Mouse (Mus musculus) heart, embryonic 12.5 days (tissue): Measurements from ENCODE around the gene Ugt1a2. TPM values are rescaled to one million over a fixed set of nuclear protein-coding genes. Genes with fewer than 3 reads are reported as not detected.

ENCODE experiments used
- ATAC-seq: fragments of 200-750 bp; cut with Nextera tagmentation; 2 replicates; pipeline ENCODE4 v1.8.0; 2017; ENCODE audit warnings: moderate TSS enrichment, moderate library complexity; ENCODE audit not compliant: insufficient number of reproducible peaks, low FRiP score
- H3K27ac ChIP-seq: fragments of 300-500 bp; sonication (generic); 2 replicates; pipeline ENCODE4 v1.5.1; 2016; ENCODE audit warnings: mild to moderate bottlenecking, moderate library complexity; ENCODE audit not compliant: poor library complexity, severe bottlenecking
- H3K27me3 ChIP-seq: fragments of 300-500 bp; sonication (generic); replicated peaks from 2 replicates; pipeline ENCODE4 v1.6.1; 2016; ENCODE audit warnings: mild to moderate bottlenecking, moderate library complexity
- H3K36me3 ChIP-seq: fragments of 300-500 bp; sonication (generic); 2 replicates; pipeline ENCODE4 v1.6.1; 2016; ENCODE audit warnings: mild to moderate bottlenecking, moderate library complexity
- H3K4me1 ChIP-seq: fragments of 300-500 bp; sonication (generic); replicated peaks from 2 replicates; pipeline ENCODE4 v1.6.1; 2016; ENCODE audit warnings: mild to moderate bottlenecking
- H3K4me2 ChIP-seq: fragments of 300-500 bp; sonication (generic); 2 replicates; pipeline ENCODE4 v1.6.1; 2016; ENCODE audit warnings: mild to moderate bottlenecking, moderate library complexity
- H3K4me3 ChIP-seq: fragments of 300-500 bp; sonication (generic); 2 replicates; pipeline ENCODE4 v1.5.1; 2016; ENCODE audit warnings: mild to moderate bottlenecking
- H3K9ac ChIP-seq: fragments of 300-500 bp; sonication (generic); 2 replicates; pipeline ENCODE4 v1.6.1; 2016; ENCODE audit warnings: mild to moderate bottlenecking, moderate library complexity
- H3K9me3 ChIP-seq: fragments of 300-500 bp; sonication (generic); replicated peaks from 2 replicates; pipeline ENCODE4 v1.6.1; 2016; ENCODE audit warnings: mild to moderate bottlenecking, moderate library complexity
- WGBS: fragments of 180-500 bp; shearing (Covaris S2); methylation state at CpG from one replicate; pipeline ENCODE4 v1.1.7; 2016; 5-methylcytosine and 5-hydroxymethylcytosine counted together
- polyA plus RNA-seq: library from polyadenylated mRNA; unstranded; fragments of >200 nt; fragmentation: Nextera tagmentation; extraction: Ambion mirVana; gene quantifications from 2 replicates; pipeline ENCODE4 v1.2.1, GENCODE M21; 2016

The Ugt1a2 gene
- polyA plus RNA-seq, 1 experiment from 2014 or later: not detected

DNA sequence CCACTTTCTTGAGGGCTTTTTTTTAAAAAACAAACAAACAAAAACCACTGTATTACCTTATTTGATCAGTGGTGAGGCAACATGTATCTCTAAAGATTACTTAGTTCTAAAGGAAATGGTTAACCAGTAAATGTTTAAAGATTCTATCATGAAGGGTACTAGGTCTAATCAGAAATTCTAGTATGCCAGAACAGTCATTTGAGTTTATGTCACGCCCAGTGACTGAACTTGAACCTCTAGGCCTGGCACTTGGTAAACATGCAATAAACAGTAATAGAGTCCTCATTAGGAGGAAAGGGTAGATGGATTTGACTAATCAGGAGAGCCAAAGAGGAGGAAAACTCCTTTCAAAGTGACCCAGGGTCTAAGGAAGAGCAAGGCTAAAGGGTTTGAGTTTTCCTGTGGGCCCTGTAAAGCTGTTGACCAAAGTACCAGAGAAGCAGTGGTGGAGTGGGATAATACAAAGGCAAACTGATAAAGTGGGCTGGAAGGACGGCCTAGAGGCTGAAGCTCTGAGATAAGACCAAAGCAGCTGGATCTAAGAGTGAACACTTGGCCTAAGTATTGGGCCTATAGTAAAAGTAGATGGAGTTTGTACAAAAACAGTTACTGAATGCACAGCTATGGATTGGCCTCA, 6.6 kb downstream of the Ugt1a2 start:
- peaks cover 7% of the 10 kb centered on the region for H3K9me3 ChIP-seq
- H3K4me3 ChIP-seq: no peak overlapping the region
- H3K9ac ChIP-seq: no peak overlapping the region
- no peaks in the 10 kb centered on the region for H3K4me1 ChIP-seq
- peaks cover 3% of the 10 kb centered on the region; the same call in 1 of the 2 replicates for H3K27me3 ChIP-seq
- H3K27ac ChIP-seq: peak overlapping the region; percentile 9; the same call in 1 of the 2 replicates
- H3K4me2 ChIP-seq: no peak overlapping the region
- ATAC-seq: peak; percentile 74; the same call in 1 of the 2 replicates
- 56% methylated on average over 2 of the region's 2 CpGs for WGBS
- H3K36me3 ChIP-seq: no peaks in the 10 kb centered on the region

DNA sequence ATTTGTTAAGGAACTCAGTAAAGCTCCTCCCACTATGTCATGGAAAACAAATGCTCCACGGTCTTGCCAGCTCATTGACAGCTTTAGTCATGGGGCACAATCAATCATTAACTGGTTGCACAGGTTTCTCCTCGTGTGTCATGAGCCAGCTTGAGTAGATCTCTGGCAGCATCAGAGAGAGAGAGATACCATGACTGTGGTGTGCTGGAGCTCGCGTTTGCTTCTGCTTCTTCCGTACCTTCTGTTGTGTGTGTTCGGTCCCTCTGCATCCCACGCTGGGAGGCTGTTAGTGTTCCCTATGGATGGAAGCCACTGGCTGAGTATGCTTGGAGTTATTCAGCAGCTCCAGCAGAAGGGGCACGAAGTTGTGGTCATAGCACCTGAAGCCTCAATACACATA, 11.4 kb downstream of the Ugt1a2 start, which contains the start of gene Ugt1a1:
Gene Ugt1a1 (plus strand): TSS at position 148 of the 400 bp plus-strand sequence.
- no peak within 1 kb of the TSS for H3K27ac ChIP-seq
- H3K36me3 ChIP-seq: no peaks in the 10 kb centered on the region
- no peak for ATAC-seq
- H3K4me3 ChIP-seq: no peak within 1 kb of the TSS
- no peaks in the 10 kb centered on the region for H3K4me1 ChIP-seq
- 60% methylated on average over 8 of the region's 8 CpGs for WGBS
- no peaks in the 10 kb centered on the region for H3K27me3 ChIP-seq
- H3K9me3 ChIP-seq: peaks cover 48% of the 10 kb centered on the region
- H3K4me2 ChIP-seq: no peak within 1 kb of the TSS
- H3K9ac ChIP-seq: no peak within 1 kb of the TSS

DNA sequence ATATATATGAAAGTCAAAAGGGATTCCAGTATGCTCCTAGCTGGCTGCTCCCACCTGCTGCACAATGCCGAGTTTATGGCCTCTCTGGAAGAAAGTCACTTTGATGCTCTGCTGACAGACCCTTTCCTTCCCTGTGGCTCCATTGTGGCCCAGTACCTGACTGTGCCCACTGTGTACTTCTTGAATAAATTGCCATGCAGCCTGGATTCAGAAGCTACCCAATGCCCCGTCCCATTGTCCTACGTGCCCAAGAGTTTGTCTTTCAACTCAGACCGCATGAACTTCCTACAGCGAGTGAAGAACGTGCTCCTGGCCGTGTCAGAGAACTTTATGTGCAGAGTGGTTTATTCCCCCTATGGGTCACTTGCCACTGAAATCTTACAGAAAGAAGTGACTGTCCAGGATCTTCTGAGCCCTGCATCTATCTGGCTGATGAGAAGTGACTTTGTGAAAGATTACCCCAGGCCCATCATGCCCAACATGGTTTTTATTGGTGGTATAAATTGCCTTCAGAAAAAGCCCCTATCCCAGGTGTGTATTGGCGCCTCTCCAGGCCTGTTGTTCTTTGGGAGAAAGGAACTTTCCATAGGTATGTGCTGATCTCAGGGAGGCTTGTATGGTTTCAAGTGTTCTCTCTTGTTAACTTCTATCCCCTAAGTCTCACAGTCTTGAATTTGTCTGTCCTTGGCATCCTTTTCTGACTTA, 12.1 kb downstream of the Ugt1a2 start:
- H3K9me3 ChIP-seq: peaks cover 54% of the 10 kb centered on the region
- ATAC-seq: 0 out of 2 replicates have a peak, but pooled peaks have one; percentile 16
- no peak overlapping the region for H3K4me2 ChIP-seq
- H3K4me3 ChIP-seq: no peak overlapping the region
- no peak overlapping the region for H3K27ac ChIP-seq
- 54% methylated on average over 8 of the region's 8 CpGs for WGBS
- no peaks in the 10 kb centered on the region for H3K4me1 ChIP-seq
- H3K36me3 ChIP-seq: no peaks in the 10 kb centered on the region
- no peak overlapping the region for H3K9ac ChIP-seq
- H3K27me3 ChIP-seq: no peaks in the 10 kb centered on the region

DNA sequence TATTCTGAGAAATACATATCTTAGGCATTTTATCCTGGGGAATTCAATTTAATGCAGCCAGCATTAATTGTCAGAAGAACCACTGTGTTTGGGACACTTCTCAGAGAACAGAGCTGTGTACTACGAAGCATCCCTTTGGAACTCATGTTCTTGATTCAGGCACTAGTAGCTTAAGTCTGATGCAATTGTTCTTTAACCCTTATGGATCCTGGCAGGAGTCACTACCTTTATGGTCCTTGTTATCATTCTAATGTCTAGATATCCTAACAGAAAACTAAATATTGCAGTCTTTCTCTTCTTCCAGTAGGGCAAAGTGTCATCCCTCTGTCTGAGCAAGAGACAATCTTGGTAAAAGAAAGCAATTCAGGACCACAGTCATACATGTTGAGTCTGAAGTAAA, 12.7 kb downstream of the Ugt1a2 start:
- Histone ChIP-seq H3K36me3 (no peaks in the 10 kb centered on the region), H3K9me3 (peaks cover 57% of the 10 kb centered on the region), H3K27ac (no peak overlapping the region), H3K9ac (no peak overlapping the region), H3K27me3 (no peaks in the 10 kb centered on the region), H3K4me2 (no peak overlapping the region), H3K4me1 (no peaks in the 10 kb centered on the region), H3K4me3 (no peak overlapping the region)
- no peak for ATAC-seq
- WGBS: 67% methylated on average over 1 of the region's 1 CpGs

DNA sequence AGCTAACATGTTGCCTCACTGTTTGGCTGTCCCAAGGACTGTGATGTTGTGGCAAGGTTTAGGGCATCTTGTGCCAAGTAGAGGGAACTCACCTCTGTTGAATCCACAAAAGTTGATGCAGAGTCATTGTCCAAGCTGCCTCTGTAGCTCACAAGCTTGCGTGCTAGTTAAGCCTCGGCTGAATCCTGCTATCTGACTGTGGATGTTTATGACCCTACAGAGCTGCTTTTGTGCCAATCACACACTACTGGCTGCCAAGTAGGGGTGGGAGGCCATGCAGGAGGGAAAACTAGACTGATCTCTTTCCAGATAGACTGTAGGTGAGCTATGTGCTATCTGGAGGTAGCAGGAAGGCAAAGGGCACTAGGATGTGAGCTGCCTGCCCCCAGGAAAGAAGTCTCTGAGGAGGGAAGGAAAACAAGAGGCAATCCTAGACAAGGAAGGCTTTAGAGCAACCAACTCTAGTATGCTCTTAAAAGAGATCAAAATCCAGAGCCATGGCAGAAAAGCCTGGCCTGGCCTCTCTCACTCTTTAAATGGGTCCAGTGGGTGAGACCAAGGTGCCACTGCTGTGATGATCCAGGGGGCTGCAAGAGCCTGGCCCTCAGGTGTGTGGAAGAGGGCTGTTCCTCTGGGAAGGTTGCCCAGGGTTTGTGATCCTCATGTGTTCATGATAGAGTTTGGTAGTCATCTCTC, 13.5 kb downstream of the Ugt1a2 start:
- Histone ChIP-seq H3K4me3 (no peak overlapping the region), H3K9me3 (peaks cover 57% of the 10 kb centered on the region), H3K4me1 (no peaks in the 10 kb centered on the region), H3K4me2 (no peak overlapping the region), H3K27me3 (no peaks in the 10 kb centered on the region), H3K27ac (no peak overlapping the region), H3K9ac (no peak overlapping the region), H3K36me3 (no peaks in the 10 kb centered on the region)
- WGBS: 66% methylated on average over 2 of the region's 2 CpGs
- 0 out of 2 replicates have a peak, but pooled peaks have one; percentile 5 for ATAC-seq

DNA sequence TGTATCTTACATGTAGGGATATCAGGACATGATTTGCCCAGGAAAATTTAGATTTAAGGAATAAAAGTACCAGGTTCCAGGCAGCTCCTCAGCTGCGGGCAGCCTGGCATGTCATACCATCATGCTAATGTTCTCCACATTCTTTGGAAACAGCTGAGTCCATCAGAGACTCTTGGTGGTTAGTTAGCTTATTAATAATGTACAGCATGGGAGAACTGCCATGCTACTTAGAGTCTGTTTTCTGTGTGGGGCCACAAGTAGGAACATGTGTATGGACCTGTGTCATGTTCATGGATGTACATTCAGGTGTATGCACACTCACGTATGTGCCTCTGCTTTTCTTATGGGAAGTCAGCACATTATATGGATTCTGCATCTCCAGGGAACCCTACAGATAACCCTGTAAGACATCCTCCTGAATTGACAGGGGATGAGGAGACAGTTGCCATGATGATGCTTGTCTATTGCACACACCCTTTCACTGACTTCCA, 14.1 kb downstream of the Ugt1a2 start:
- no peak for ATAC-seq
- peaks cover 57% of the 10 kb centered on the region for H3K9me3 ChIP-seq
- no peaks in the 10 kb centered on the region for H3K4me1 ChIP-seq
- H3K27me3 ChIP-seq: no peaks in the 10 kb centered on the region
- 70% methylated on average over 2 of the region's 2 CpGs for WGBS
- H3K9ac ChIP-seq: no peak overlapping the region
- H3K36me3 ChIP-seq: no peaks in the 10 kb centered on the region
- H3K4me3 ChIP-seq: no peak overlapping the region
- no peak overlapping the region for H3K4me2 ChIP-seq
- no peak overlapping the region for H3K27ac ChIP-seq

DNA sequence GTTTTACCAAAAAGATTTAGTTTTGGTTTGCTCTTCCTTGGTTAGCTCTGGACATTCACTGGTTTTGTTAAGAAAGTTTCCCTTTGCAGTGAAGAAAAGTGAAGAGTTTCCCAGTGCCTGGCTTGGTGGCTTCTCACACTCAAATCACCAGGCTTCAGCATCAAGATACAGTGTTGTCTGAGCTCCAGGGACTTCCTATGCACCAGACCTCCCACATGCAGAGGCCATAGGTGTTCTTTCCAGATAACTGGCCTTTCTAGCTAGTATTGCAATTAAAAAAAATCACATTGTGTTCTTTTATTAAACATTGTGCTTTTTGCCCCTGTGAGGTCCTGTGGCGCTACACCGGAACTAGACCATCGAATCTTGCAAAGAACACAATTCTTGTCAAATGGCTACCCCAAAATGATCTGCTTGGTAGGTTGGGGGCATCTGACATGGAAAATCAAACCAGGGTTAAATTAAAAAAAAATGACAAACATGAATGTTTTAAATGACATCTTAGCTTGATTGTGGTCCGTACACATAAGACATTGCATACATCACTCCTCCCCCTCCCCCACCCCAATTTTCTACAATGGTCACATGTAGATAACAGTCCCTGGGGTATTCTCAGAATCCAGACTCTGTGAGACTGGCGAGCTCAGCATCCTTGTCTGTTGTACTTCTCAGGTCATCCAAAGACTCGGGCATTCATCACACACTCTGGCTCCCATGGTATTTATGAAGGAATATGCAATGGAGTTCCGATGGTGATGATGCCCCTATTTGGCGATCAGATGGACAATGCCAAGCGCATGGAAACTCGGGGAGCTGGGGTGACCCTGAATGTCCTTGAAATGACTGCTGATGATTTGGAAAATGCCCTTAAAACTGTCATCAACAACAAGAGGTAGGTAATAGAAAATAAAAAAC, 15.3 kb downstream of the Ugt1a2 start:
- Histone ChIP-seq H3K9me3 (peaks cover 54% of the 10 kb centered on the region), H3K4me2 (no peak overlapping the region), H3K36me3 (no peaks in the 10 kb centered on the region), H3K27me3 (no peaks in the 10 kb centered on the region), H3K9ac (no peak overlapping the region), H3K4me1 (no peaks in the 10 kb centered on the region), H3K27ac (no peak overlapping the region), H3K4me3 (no peak overlapping the region)
- WGBS: 63% methylated on average over 10 of the region's 10 CpGs
- no peak for ATAC-seq

DNA sequence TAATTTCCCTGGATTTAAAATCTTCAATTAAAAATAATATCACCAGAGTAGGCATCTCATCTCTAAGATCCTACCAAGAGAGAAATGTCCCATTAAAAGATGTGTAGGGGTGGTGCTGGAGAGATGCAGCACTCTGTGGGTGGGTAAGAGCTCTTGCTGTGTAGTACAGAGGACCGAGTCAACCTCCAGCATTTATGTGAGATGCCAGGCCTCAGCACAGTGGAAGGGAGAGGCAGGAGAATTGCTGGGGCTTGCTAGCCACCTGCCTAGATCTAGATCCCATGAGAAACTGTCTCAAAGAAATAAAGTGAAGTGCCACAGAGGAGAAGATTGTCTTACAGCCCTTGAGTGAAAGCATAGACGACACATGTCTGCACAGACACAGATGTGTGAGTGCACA, 16.1 kb downstream of the Ugt1a2 start:
- Histone ChIP-seq H3K4me2 (no peak overlapping the region), H3K27ac (no peak overlapping the region)
- 47% methylated on average over 2 of the region's 2 CpGs for WGBS

DNA sequence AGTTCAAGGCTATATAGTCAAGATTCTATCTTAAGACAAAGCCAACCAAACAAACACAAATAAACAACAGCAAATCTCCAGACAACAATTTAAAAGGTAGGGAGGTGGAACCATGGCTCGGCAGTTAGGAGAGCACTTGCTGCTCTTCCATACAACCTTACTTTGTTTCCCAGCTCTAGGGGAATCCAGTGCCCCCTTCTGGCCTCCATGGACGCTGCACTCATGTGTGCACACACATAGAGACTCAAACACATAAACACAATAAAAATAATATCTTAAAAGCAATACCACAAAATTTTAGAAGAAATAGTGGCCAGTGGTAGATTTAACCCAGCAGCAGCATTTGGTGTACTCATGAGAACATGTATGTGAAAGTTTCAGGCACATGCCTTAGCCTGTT, 16.7 kb downstream of the Ugt1a2 start:
- no peaks in the 10 kb centered on the region for H3K4me1 ChIP-seq
- H3K9me3 ChIP-seq: peaks cover 47% of the 10 kb centered on the region
- H3K36me3 ChIP-seq: no peaks in the 10 kb centered on the region
- no peak overlapping the region for H3K4me3 ChIP-seq
- ATAC-seq: no peak
- no peaks in the 10 kb centered on the region for H3K27me3 ChIP-seq
- WGBS: 49% methylated on average over 2 of the region's 2 CpGs
- H3K4me2 ChIP-seq: no peak overlapping the region
- H3K27ac ChIP-seq: no peak overlapping the region
- H3K9ac ChIP-seq: no peak overlapping the region

More for the DNA sequence above, 16.1 kb downstream of the Ugt1a2 start:
- ATAC-seq: no peak
- H3K9me3 ChIP-seq: peaks cover 53% of the 10 kb centered on the region
- H3K27me3 ChIP-seq: no peaks in the 10 kb centered on the region
- no peaks in the 10 kb centered on the region for H3K36me3 ChIP-seq
- H3K4me3 ChIP-seq: no peak overlapping the region
- H3K4me1 ChIP-seq: no peaks in the 10 kb centered on the region
- no peak overlapping the region for H3K9ac ChIP-seq

DNA sequence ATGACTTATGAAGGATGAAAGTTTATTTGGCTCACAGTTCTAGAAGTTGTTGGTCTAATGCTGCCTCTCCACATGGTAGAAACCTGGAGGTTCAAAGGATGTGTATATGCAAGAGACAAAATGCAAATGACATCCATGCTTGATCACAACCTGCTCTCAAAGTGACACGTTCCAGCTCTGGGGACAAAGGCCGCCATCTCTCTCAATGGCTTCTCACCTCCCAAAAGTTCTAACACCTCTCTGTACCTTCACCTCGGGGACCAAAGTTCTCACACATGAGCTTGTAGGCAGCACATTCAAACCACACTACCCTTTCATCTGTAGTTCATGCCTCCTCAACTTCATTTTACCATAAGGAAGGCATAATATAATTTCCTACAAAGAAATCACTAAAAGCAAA, 17.2 kb downstream of the Ugt1a2 start:
- no peak overlapping the region for H3K4me3 ChIP-seq
- no peak overlapping the region for H3K9ac ChIP-seq
- H3K4me2 ChIP-seq: no peak overlapping the region
- 34% methylated on average over 3 of the region's 3 CpGs for WGBS
- ATAC-seq: no peak
- H3K27ac ChIP-seq: no peak overlapping the region
- peaks cover 43% of the 10 kb centered on the region for H3K9me3 ChIP-seq
- H3K27me3 ChIP-seq: no peaks in the 10 kb centered on the region
- no peaks in the 10 kb centered on the region for H3K36me3 ChIP-seq
- no peaks in the 10 kb centered on the region for H3K4me1 ChIP-seq
